Mouse (Mus musculus) cortical plate, adult 2 months (tissue): ENCODE data around the gene Eepd1.

ENCODE experiments used
- CTCF ChIP-seq: fragments of 200-500 bp; IDR thresholded peaks from 2 replicates; pipeline ENCODE4 v1.5.1; 2011; ENCODE audit warnings: mild to moderate bottlenecking, control low read depth, low read length; ENCODE audit not compliant: insufficient read depth; ENCODE audit errors: extremely low read depth
- POLR2A ChIP-seq: fragments of 200-500 bp; IDR thresholded peaks from 2 replicates; pipeline ENCODE4 v1.6.1; 2011; ENCODE audit warnings: mild to moderate bottlenecking, low read length, control low read depth; ENCODE audit not compliant: insufficient read depth; ENCODE audit errors: extremely low read depth

GRCm38 (mm10) chr9:25485006-25485405 is 3.7 kb downstream of the Eepd1 start:
- TF ChIP-seq CTCF (no peak), POLR2A (no peak)
